8 mouse cellular contexts compared by ENCODE assay signal in genomic region chr7:99625722-99626375, GRCm38 (mm10). TPM values are rescaled to one million over a fixed set of nuclear protein-coding genes. Genes with fewer than 3 reads are reported as not detected.
DNase-seq lines count a peak whose midpoint lies in the region; ATAC-seq and TF ChIP-seq lines count a peak whose summit lies in the region.

No protein-coding gene starts in this region.

- TF ChIP-seq CTCF in layer of hippocampus, adult 2 months (conservative IDR thresholded peaks at IDR 0.05): peak; percentile 96

- peaks cover 12% of the 10 kb centered on the region for H3K4me1 ChIP-seq in neural tube, embryonic 14.5 days (ENCODE audit: control insufficient read depth, insufficient read depth, low read length)

- ATAC-seq in frontal cortex, adult (ENCODE audit: low TSS enrichment): peak; percentile 92
- ATAC-seq in hematopoietic stem cell, adult 5-6 weeks (replicated peaks in 1 of 2; ENCODE audit: insufficient read depth in 1 of 2, low FRiP score in 2 of 2, low TSS enrichment in 1 of 2, low read depth in 1 of 2, poor library complexity in 2 of 2, severe bottlenecking in 2 of 2): peak; percentile 66 to 77
- ATAC-seq in neural tube, embryonic 14.5 days (ENCODE audit: low read depth): peak; percentile 88

- DNase-seq in ES-CJ7 (ENCODE audit: low read depth, low spot score): peak; percentile 80
- DNase-seq in cerebellum, adult 9-11 months: peak; percentile 73
- peak; percentile 85 to 93 for DNase-seq in layer of hippocampus, adult 2 months (ENCODE audit: low spot score in 2 of 2)
- DNase-seq in lung, adult 18-20 months: peak; percentile 85 to 88
- DNase-seq in telencephalon, adult 2 months (ENCODE audit: low read depth, low spot score): peak; percentile 47

- under 1% methylated on average over 68 of the region's 81 CpGs for WGBS in neural tube, embryonic 14.5 days

- no peaks in the 10 kb centered on the region for H3K9me3 ChIP-seq in neural tube, embryonic 14.5 days (ENCODE audit: control insufficient read depth, low read length)

- H3K4me2 ChIP-seq in neural tube, embryonic 14.5 days (ENCODE audit: low read depth, low read length): peak overlapping the region; percentile 86

- no peaks in the 10 kb centered on the region for H3K36me3 ChIP-seq in neural tube, embryonic 14.5 days (ENCODE audit: control insufficient read depth, insufficient read depth, low read length)

- H3K4me3 ChIP-seq in layer of hippocampus, adult 2 months: peak overlapping the region; percentile 60
- H3K4me3 ChIP-seq in neural tube, embryonic 14.5 days (ENCODE audit: low read depth, low read length): peak overlapping the region; percentile 44

- peaks cover 27% of the 10 kb centered on the region for H3K27me3 ChIP-seq in neural tube, embryonic 14.5 days (ENCODE audit: control insufficient read depth, insufficient read depth, low read length)

- peak overlapping the region; percentile 63 for H3K9ac ChIP-seq in neural tube, embryonic 14.5 days (replicated peaks; ENCODE audit: low read depth, low read length)

- H3K27ac ChIP-seq in layer of hippocampus, adult 2 months: peak overlapping the region; percentile 84
- H3K27ac ChIP-seq in neural tube, embryonic 14.5 days (ENCODE audit: low read depth, low read length): peak overlapping the region; percentile 55

RNA-seq across cellular contexts. Expression of gene Tpbgl, which starts 1.1 kb away (rescaled TPM):
- total RNA-seq in hematopoietic stem cell, adult 5-6 weeks (2017): not detected in 2 replicates
- 1 to 10 TPM; 4.7 to 5.1 TPM for total RNA-seq in layer of hippocampus, adult 2 months (2021)
- polyA plus RNA-seq in neural tube, embryonic 14.5 days (2014; fragmentation: Nextera tagmentation; extraction: Ambion mirVana): 1.8 and 3.5 TPM in 2 replicates

Comparison
In these comparisons a context has a peak if more than half of its experiments do, and no peak if none do; other contexts are left out.
1. Peak in every context shown above with its lines: DNase-seq, ATAC-seq, H3K4me3 ChIP-seq and H3K27ac ChIP-seq.